Mouse (Mus musculus): Measurements from ENCODE around the gene Serinc3.

- TF ChIP-seq SRF (IDR thresholded peaks at IDR 0.05; ENCODE audit: control insufficient read depth, insufficient read length, low read depth) (no peak), POLR2AphosphoS2 (IDR thresholded peaks at IDR 0.05; ENCODE audit: insufficient read length, low read depth) (no peak), CEBPB (IDR thresholded peaks at IDR 0.05; ENCODE audit: insufficient read depth, poor library complexity, severe bottlenecking) (no peak), POLR2A (IDR thresholded peaks at IDR 0.05; ENCODE audit: insufficient read length, low read depth) (no peak), MYOG (IDR thresholded peaks at IDR 0.05; ENCODE audit: control insufficient read depth in 1 of 3, insufficient read depth in 1 of 3, insufficient read length in 2 of 3, low read depth in 2 of 3) (no peak), E2F4 (IDR thresholded peaks at IDR 0.05; ENCODE audit: insufficient read depth) (no peak), MAX (IDR thresholded peaks at IDR 0.05; ENCODE audit: low read depth) (no peak)
Observed at GRCm38 (mm10) chr2:163596873-163597155, 48.1 kb downstream of the Serinc3 start.

Data from myocyte (in vitro differentiated cells).